Mouse (Mus musculus): ENCODE results near the gene Ddx43. TPM values are rescaled to one million over a fixed set of nuclear protein-coding genes. Genes with fewer than 3 reads are reported as not detected.
"Not testable (repeated sequence)": the region's sequence is repeated elsewhere in the genome, so short reads cannot be mapped to it uniquely, and the experiment has no call there.

Ddx43 gene
- polyA plus RNA-seq, 1 experiment = 0.11 TPM

DNA sequence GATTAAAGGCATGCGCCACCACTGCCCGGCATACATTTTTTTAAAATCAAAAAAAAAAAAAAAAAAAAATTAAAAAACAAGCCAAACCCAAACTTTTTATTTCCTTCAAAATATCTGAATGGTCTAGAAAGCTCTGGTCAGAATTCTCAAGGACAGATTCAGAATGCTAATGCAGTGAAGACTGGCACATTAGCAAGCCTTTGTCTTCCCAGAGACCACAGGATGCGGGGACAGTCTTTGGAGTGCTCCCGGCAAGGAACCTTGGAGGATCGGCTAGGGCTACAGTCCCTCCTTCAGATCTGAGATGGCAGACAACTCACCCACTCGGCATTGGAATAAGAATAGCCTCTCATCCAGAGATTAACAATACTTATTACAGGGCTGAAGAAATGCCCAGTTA, 30.9 kb upstream of the Ddx43 start:
- 0 out of 2 replicates have a peak, but pooled peaks cover 4% of the 10 kb centered on the region for H3K4me1 ChIP-seq (replicated peaks; ENCODE audit: control insufficient read depth, insufficient read depth, low read length)
- no peak for DNase-seq
- H3K27ac ChIP-seq (ENCODE audit: control insufficient read depth, insufficient read depth, low read length) = no peak overlapping the region
- no peaks in the 10 kb centered on the region for H3K36me3 ChIP-seq (ENCODE audit: control insufficient read depth, insufficient read depth, low read length)
- TF ChIP-seq CTCF (IDR thresholded peaks at IDR 0.05; ENCODE audit: borderline replicate concordance, control insufficient read depth, extremely low read depth, insufficient read depth, low read length, poor library complexity) (no peak), POLR2A (IDR thresholded peaks at IDR 0.05; ENCODE audit: control insufficient read depth, extremely low read depth, insufficient read depth, low read length, poor library complexity) (no peak)
- no peaks in the 10 kb centered on the region for H3K27me3 ChIP-seq (ENCODE audit: control insufficient read depth, insufficient read depth, low read length)
- 96% methylated on average over 6 of the region's 6 CpGs for WGBS
- no peak overlapping the region for H3K4me3 ChIP-seq (ENCODE audit: control insufficient read depth, insufficient read depth, low read length)

DNA sequence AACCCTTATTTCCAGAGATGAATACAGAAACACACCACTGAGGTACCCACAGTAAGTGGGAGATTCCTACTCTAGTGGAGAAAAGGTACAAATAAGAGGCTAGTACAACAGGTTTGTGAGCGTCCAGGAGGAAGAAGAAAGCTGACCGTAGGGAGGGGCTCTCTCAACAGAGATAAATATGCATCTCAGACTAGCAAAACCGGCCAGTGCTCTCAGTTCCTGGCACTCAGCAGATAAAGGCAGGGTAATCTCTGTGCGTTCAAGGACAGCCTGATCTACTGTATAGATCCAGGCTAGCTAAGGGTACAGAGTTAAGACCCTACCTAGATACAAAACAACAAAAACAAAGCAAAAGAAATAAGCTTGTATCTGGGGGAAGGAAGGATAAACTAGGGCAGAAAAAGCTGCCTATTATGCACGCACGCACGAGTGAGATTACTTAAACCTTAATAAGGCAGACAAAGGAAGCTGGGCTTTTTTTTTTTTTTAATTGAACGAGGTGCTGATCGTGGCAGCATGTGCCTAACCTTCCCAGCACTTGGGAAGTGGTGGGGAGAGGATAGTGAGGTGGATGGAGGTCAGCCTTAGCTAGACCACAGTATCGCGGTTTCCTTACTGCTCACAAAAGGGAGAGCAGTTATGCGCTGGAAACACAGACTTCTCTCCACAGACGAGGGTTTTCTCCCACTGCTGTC, 29.6 kb upstream of the Ddx43 start:
- WGBS = 52% methylated on average over 13 of the region's 13 CpGs
- no peak overlapping the region for H3K4me3 ChIP-seq (ENCODE audit: control insufficient read depth, insufficient read depth, low read length)
- DNase-seq = no peak
- no peak overlapping the region for H3K27ac ChIP-seq (ENCODE audit: control insufficient read depth, insufficient read depth, low read length)
- TF ChIP-seq POLR2A (IDR thresholded peaks at IDR 0.05; ENCODE audit: control insufficient read depth, extremely low read depth, insufficient read depth, low read length, poor library complexity) (no peak), CTCF (IDR thresholded peaks at IDR 0.05; ENCODE audit: borderline replicate concordance, control insufficient read depth, extremely low read depth, insufficient read depth, low read length, poor library complexity) (no peak)
- H3K4me1 ChIP-seq (replicated peaks; ENCODE audit: control insufficient read depth, insufficient read depth, low read length) = 0 out of 2 replicates have a peak, but pooled peaks cover 4% of the 10 kb centered on the region
- no peaks in the 10 kb centered on the region for H3K36me3 ChIP-seq (ENCODE audit: control insufficient read depth, insufficient read depth, low read length)
- H3K27me3 ChIP-seq (ENCODE audit: control insufficient read depth, insufficient read depth, low read length) = no peaks in the 10 kb centered on the region

DNA sequence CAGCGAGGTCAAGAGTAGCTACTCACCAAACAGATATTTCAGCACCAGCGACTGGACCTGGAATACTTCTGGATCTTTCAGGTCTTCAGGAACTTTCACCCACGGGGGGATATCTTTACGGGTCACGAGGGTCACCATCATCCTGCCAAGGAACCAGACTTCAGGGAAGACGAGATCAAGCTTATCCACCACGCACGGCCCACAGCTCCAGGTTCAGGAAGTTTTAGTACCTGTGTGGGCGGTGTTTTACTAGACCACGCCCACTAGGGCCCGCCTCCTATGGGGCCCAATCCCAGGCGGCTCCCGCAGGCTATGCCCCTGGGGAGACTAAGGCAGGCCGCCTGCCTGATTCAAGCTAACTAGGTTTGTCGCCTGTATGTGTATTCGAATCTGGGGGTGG, 27.6 kb upstream of the Ddx43 start, which contains the start of gene Dppa5a:
Gene Dppa5a, minus strand, starts transcription at position 219 of the 400 bp plus-strand sequence.
- H3K4me1 ChIP-seq (replicated peaks; ENCODE audit: control insufficient read depth, insufficient read depth, low read length); H3K27ac ChIP-seq (ENCODE audit: control insufficient read depth, insufficient read depth, low read length); H3K27me3 ChIP-seq (ENCODE audit: control insufficient read depth, insufficient read depth, low read length); DNase-seq; H3K4me3 ChIP-seq (ENCODE audit: control insufficient read depth, insufficient read depth, low read length); H3K36me3 ChIP-seq (ENCODE audit: control insufficient read depth, insufficient read depth, low read length): not testable (repeated sequence)
- 97% methylated on average over 16 of the region's 16 CpGs for WGBS

GRCm38 (mm10) chr9:78368671-78369293, 26.8 kb upstream of the Ddx43 start:
- 91% methylated on average over 3 of the region's 3 CpGs for WGBS

GRCm38 (mm10) chr9:78369349-78369748, 26.2 kb upstream of the Ddx43 start:
- Histone ChIP-seq H3K27me3 (ENCODE audit: control insufficient read depth, insufficient read depth, low read length) (no peaks in the 10 kb centered on the region), H3K4me3 (ENCODE audit: control insufficient read depth, insufficient read depth, low read length) (no peak overlapping the region), H3K36me3 (ENCODE audit: control insufficient read depth, insufficient read depth, low read length) (no peaks in the 10 kb centered on the region), H3K4me1 (replicated peaks; ENCODE audit: control insufficient read depth, insufficient read depth, low read length) (no peaks in the 10 kb centered on the region), H3K27ac (ENCODE audit: control insufficient read depth, insufficient read depth, low read length) (no peak overlapping the region)
- no peak for DNase-seq
- 94% methylated on average over 2 of the region's 2 CpGs for WGBS
- no peak for TF ChIP-seq POLR2A (IDR thresholded peaks at IDR 0.05; ENCODE audit: control insufficient read depth, extremely low read depth, insufficient read depth, low read length, poor library complexity)
- no peak for TF ChIP-seq CTCF (IDR thresholded peaks at IDR 0.05; ENCODE audit: borderline replicate concordance, control insufficient read depth, extremely low read depth, insufficient read depth, low read length, poor library complexity)

More at GRCm38 (mm10) chr9:78368671-78369293, 26.8 kb upstream of the Ddx43 start:
- no peak overlapping the region for H3K27ac ChIP-seq (ENCODE audit: control insufficient read depth, insufficient read depth, low read length)
- no peaks in the 10 kb centered on the region for H3K4me1 ChIP-seq (replicated peaks; ENCODE audit: control insufficient read depth, insufficient read depth, low read length)
- no peaks in the 10 kb centered on the region for H3K36me3 ChIP-seq (ENCODE audit: control insufficient read depth, insufficient read depth, low read length)
- H3K27me3 ChIP-seq (ENCODE audit: control insufficient read depth, insufficient read depth, low read length) = no peaks in the 10 kb centered on the region
- DNase-seq = no peak
- no peak for TF ChIP-seq POLR2A (IDR thresholded peaks at IDR 0.05; ENCODE audit: control insufficient read depth, extremely low read depth, insufficient read depth, low read length, poor library complexity)
- TF ChIP-seq CTCF (IDR thresholded peaks at IDR 0.05; ENCODE audit: borderline replicate concordance, control insufficient read depth, extremely low read depth, insufficient read depth, low read length, poor library complexity) = no peak
- H3K4me3 ChIP-seq (ENCODE audit: control insufficient read depth, insufficient read depth, low read length) = no peak overlapping the region

GRCm38 (mm10) chr9:78369786-78370185, 25.8 kb upstream of the Ddx43 start:
- Histone ChIP-seq H3K36me3 (ENCODE audit: control insufficient read depth, insufficient read depth, low read length) (no peaks in the 10 kb centered on the region), H3K4me1 (replicated peaks; ENCODE audit: control insufficient read depth, insufficient read depth, low read length) (no peaks in the 10 kb centered on the region), H3K27me3 (ENCODE audit: control insufficient read depth, insufficient read depth, low read length) (no peaks in the 10 kb centered on the region), H3K27ac (ENCODE audit: control insufficient read depth, insufficient read depth, low read length) (no peak overlapping the region), H3K4me3 (ENCODE audit: control insufficient read depth, insufficient read depth, low read length) (no peak overlapping the region)
- DNase-seq = no peak
- 94% methylated on average over 7 of the region's 7 CpGs for WGBS
- TF ChIP-seq CTCF (IDR thresholded peaks at IDR 0.05; ENCODE audit: borderline replicate concordance, control insufficient read depth, extremely low read depth, insufficient read depth, low read length, poor library complexity) (no peak), POLR2A (IDR thresholded peaks at IDR 0.05; ENCODE audit: control insufficient read depth, extremely low read depth, insufficient read depth, low read length, poor library complexity) (no peak)
